Mouse (Mus musculus): ENCODE data around the gene 1700014D04Rik. TPM values are rescaled to one million over a fixed set of nuclear protein-coding genes. Genes with fewer than 3 reads are reported as not detected.

The 1700014D04Rik gene
- polyA plus RNA-seq, 1 experiment: not detected

GRCm38 (mm10) chr13:59699131-59699530 lies 47.4 kb downstream of the 1700014D04Rik start:
- TF ChIP-seq GATA1 (IDR thresholded peaks at IDR 0.05; ENCODE audit: low read length): no peak

GRCm38 (mm10) chr13:59695781-59696180 lies 50.8 kb downstream of the 1700014D04Rik start:
- no peak for TF ChIP-seq GATA1 (IDR thresholded peaks at IDR 0.05; ENCODE audit: low read length)

GRCm38 (mm10) chr13:59694008-59694407 lies 52.5 kb downstream of the 1700014D04Rik start, which contains the start of gene 4921517D22Rik:
TSS of gene 4921517D22Rik (minus strand) at chr13:59694108.
- no peak for TF ChIP-seq GATA1 (IDR thresholded peaks at IDR 0.05; ENCODE audit: low read length)

- TF ChIP-seq GATA1 (IDR thresholded peaks at IDR 0.05; ENCODE audit: low read length): no peak
Observed at GRCm38 (mm10) chr13:59691478-59691877, 55.1 kb downstream of the 1700014D04Rik start.

Other genes with a start within 250 kb of the 1700014D04Rik start
- 5.1 and 6.0 TPM in 2 replicates for gene Agtpbp1, start 161.5 kb downstream of the 1700014D04Rik start, polyA plus RNA-seq (2012)
- gene Naa35, start 161.5 kb downstream of the 1700014D04Rik start, polyA plus RNA-seq (2012): 7.7 and 8.3 TPM in 2 replicates
- 24.8 and 27.6 TPM in 2 replicates for gene Golm1, start 70.9 kb downstream of the 1700014D04Rik start, polyA plus RNA-seq (2012)
- gene 4921517D22Rik, start 52.6 kb downstream of the 1700014D04Rik start, polyA plus RNA-seq (2012): not detected in 2 replicates
- not detected in 2 replicates for gene Spata31d1a, start 36.4 kb downstream of the 1700014D04Rik start, polyA plus RNA-seq (2012)
- gene Spata31d1b, start 34.5 kb downstream of the 1700014D04Rik start, polyA plus RNA-seq (2012): not detected in 2 replicates
- gene Spata31d1d, start 15.0 kb downstream of the 1700014D04Rik start, polyA plus RNA-seq (2012): not detected in 2 replicates
- gene Isca1, start 23.1 kb upstream of the 1700014D04Rik start, polyA plus RNA-seq (2012): 62.1 and 85.1 TPM in 2 replicates
- gene Gm49354, start 35.5 kb upstream of the 1700014D04Rik start, polyA plus RNA-seq (2012): 17.3 and 46.2 TPM in 2 replicates
- gene Tut7, start 76.4 kb upstream of the 1700014D04Rik start, polyA plus RNA-seq (2012): 51.6 and 70.9 TPM in 2 replicates